Mouse (Mus musculus): Measurements from ENCODE around the gene Ppp1r3a. TPM values are rescaled to one million over a fixed set of nuclear protein-coding genes. Genes with fewer than 3 reads are reported as not detected.

The Ppp1r3a gene
- 0.02 TPM in 1 of 2 replicates, not detected in the other for polyA plus RNA-seq (2012; rRNA removed)

- Histone ChIP-seq H3K4me1 (ENCODE audit: control insufficient read depth, insufficient read depth, low read length) (no peaks in the 10 kb centered on the region), H3K27ac (ENCODE audit: insufficient read depth, low read length) (no peak within 1 kb of the TSS), H3K27me3 (ENCODE audit: control insufficient read depth, insufficient read depth, low read length) (no peaks in the 10 kb centered on the region), H3K4me3 (replicated peaks; ENCODE audit: insufficient read depth, low read depth, low read length) (no peak within 1 kb of the TSS)
- WGBS: 87% methylated on average over 7 of the region's 7 CpGs
- TF ChIP-seq POLR2A (IDR thresholded peaks at IDR 0.05; ENCODE audit: borderline replicate concordance, insufficient read depth, low read length) (no peak), CTCF (IDR thresholded peaks at IDR 0.05; ENCODE audit: borderline replicate concordance, insufficient read depth, low read depth, low read length) (no peak)
- DNase-seq: no peak
Measured at GRCm38 (mm10) chr6:14754901-14755591, at the start of gene Ppp1r3a. Gene Ppp1r3a, minus strand, starts transcription at chr6:14755274.

DNA sequence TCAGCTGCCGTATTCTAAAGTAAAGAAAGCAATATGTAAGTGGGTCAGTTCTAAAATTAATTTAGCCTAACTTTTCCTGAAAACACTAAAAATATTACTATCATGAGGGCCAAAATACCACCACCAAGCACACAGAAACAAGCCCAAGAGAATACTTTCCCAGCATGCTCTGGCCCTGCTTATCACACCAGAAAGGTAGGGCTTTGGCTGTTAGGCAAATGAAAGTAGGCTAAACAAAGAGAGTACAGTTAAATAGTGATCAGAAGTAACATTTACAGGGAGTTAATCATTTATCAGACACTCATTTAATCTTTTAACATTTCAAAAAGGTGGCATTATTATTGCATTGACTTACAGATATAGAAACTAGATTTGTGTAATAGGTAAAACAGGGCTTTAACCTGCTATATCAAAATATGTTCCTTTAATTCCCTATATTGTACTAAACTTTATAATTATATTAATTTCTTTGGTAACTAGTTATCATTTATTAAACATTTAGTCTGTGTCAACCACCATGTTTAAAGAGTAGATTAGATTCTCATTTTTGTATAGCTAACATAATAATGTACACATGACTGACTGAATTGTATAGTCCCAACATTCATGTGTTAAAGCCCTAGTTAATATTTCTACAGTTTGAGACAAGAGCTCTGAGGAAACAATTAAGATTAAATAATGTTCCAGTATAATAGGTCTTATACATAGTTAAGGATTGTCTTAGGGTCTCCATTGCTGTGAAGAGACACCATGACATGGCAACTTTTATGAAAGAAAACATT lies 32.3 kb upstream of the Ppp1r3a start:
- no peak for TF ChIP-seq CTCF (IDR thresholded peaks at IDR 0.05; ENCODE audit: borderline replicate concordance, insufficient read depth, low read depth, low read length)
- TF ChIP-seq POLR2A (IDR thresholded peaks at IDR 0.05; ENCODE audit: borderline replicate concordance, insufficient read depth, low read length): no peak
- H3K27me3 ChIP-seq (ENCODE audit: control insufficient read depth, insufficient read depth, low read length): no peaks in the 10 kb centered on the region
- DNase-seq: no peak
- 86% methylated on average over 1 of the region's 1 CpGs for WGBS
- H3K27ac ChIP-seq (ENCODE audit: insufficient read depth, low read length): no peak overlapping the region
- H3K4me1 ChIP-seq (ENCODE audit: control insufficient read depth, insufficient read depth, low read length): no peaks in the 10 kb centered on the region
- no peak overlapping the region for H3K4me3 ChIP-seq (replicated peaks; ENCODE audit: insufficient read depth, low read depth, low read length)

GRCm38 (mm10) chr6:14777920-14778319 lies 22.8 kb upstream of the Ppp1r3a start:
- DNase-seq: no peak
- WGBS: 90% methylated on average over 4 of the region's 4 CpGs
- Histone ChIP-seq H3K27ac (ENCODE audit: insufficient read depth, low read length) (no peak overlapping the region), H3K27me3 (ENCODE audit: control insufficient read depth, insufficient read depth, low read length) (no peaks in the 10 kb centered on the region), H3K4me3 (replicated peaks; ENCODE audit: insufficient read depth, low read depth, low read length) (no peak overlapping the region), H3K4me1 (ENCODE audit: control insufficient read depth, insufficient read depth, low read length) (no peaks in the 10 kb centered on the region)
- TF ChIP-seq CTCF (IDR thresholded peaks at IDR 0.05; ENCODE audit: borderline replicate concordance, insufficient read depth, low read depth, low read length): no peak
- TF ChIP-seq POLR2A (IDR thresholded peaks at IDR 0.05; ENCODE audit: borderline replicate concordance, insufficient read depth, low read length): no peak

- no peak for DNase-seq
- TF ChIP-seq POLR2A (IDR thresholded peaks at IDR 0.05; ENCODE audit: borderline replicate concordance, insufficient read depth, low read length) (no peak), CTCF (IDR thresholded peaks at IDR 0.05; ENCODE audit: borderline replicate concordance, insufficient read depth, low read depth, low read length) (no peak)
Measured at GRCm38 (mm10) chr6:14771717-14772116, 16.6 kb upstream of the Ppp1r3a start.

DNA sequence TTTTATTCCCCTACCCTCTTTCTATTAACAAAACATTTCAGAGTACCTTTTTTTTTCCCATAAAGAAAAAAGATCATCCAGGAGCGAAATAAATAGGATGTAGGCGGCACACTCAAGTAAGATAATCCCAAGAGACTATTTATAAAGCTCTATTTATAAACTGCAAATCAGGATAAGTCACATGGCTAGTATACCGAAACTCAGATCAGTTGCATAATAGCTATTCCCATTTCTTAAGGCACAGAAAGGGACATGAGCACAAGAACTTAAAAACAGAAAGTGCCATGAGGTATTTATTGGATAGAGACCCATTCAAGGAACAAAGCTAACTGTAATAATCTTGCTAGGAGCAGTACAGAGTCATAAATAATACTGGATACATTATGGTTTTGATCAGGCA lies 2.4 kb upstream of the Ppp1r3a start:
- DNase-seq: no peak
- Histone ChIP-seq H3K4me1 (ENCODE audit: control insufficient read depth, insufficient read depth, low read length) (no peaks in the 10 kb centered on the region), H3K27me3 (ENCODE audit: control insufficient read depth, insufficient read depth, low read length) (no peaks in the 10 kb centered on the region), H3K27ac (ENCODE audit: insufficient read depth, low read length) (no peak overlapping the region), H3K4me3 (replicated peaks; ENCODE audit: insufficient read depth, low read depth, low read length) (no peak overlapping the region)
- 80% methylated on average over 3 of the region's 3 CpGs for WGBS
- TF ChIP-seq CTCF (IDR thresholded peaks at IDR 0.05; ENCODE audit: borderline replicate concordance, insufficient read depth, low read depth, low read length) (no peak), POLR2A (IDR thresholded peaks at IDR 0.05; ENCODE audit: borderline replicate concordance, insufficient read depth, low read length) (no peak)

More at GRCm38 (mm10) chr6:14771717-14772116, 16.6 kb upstream of the Ppp1r3a start:
- no peaks in the 10 kb centered on the region for H3K4me1 ChIP-seq (ENCODE audit: control insufficient read depth, insufficient read depth, low read length)
- no peak overlapping the region for H3K27ac ChIP-seq (ENCODE audit: insufficient read depth, low read length)
- 73% methylated on average over 2 of the region's 2 CpGs for WGBS
- H3K4me3 ChIP-seq (replicated peaks; ENCODE audit: insufficient read depth, low read depth, low read length): no peak overlapping the region
- no peaks in the 10 kb centered on the region for H3K27me3 ChIP-seq (ENCODE audit: control insufficient read depth, insufficient read depth, low read length)

GRCm38 (mm10) chr6:14753512-14753911 lies 1.6 kb downstream of the Ppp1r3a start:
- no peak for DNase-seq
- H3K4me1 ChIP-seq (ENCODE audit: control insufficient read depth, insufficient read depth, low read length): no peaks in the 10 kb centered on the region
- 72% methylated on average over 4 of the region's 4 CpGs for WGBS
- no peak for TF ChIP-seq CTCF (IDR thresholded peaks at IDR 0.05; ENCODE audit: borderline replicate concordance, insufficient read depth, low read depth, low read length)
- no peak for TF ChIP-seq POLR2A (IDR thresholded peaks at IDR 0.05; ENCODE audit: borderline replicate concordance, insufficient read depth, low read length)
- H3K27me3 ChIP-seq (ENCODE audit: control insufficient read depth, insufficient read depth, low read length): no peaks in the 10 kb centered on the region
- no peak overlapping the region for H3K4me3 ChIP-seq (replicated peaks; ENCODE audit: insufficient read depth, low read depth, low read length)
- H3K27ac ChIP-seq (ENCODE audit: insufficient read depth, low read length): no peak overlapping the region

GRCm38 (mm10) chr6:14752211-14752610 lies 2.9 kb downstream of the Ppp1r3a start:
- H3K4me1 ChIP-seq (ENCODE audit: control insufficient read depth, insufficient read depth, low read length): no peaks in the 10 kb centered on the region
- no peak overlapping the region for H3K4me3 ChIP-seq (replicated peaks; ENCODE audit: insufficient read depth, low read depth, low read length)
- no peaks in the 10 kb centered on the region for H3K27me3 ChIP-seq (ENCODE audit: control insufficient read depth, insufficient read depth, low read length)
- H3K27ac ChIP-seq (ENCODE audit: insufficient read depth, low read length): no peak overlapping the region
- TF ChIP-seq CTCF (IDR thresholded peaks at IDR 0.05; ENCODE audit: borderline replicate concordance, insufficient read depth, low read depth, low read length) (no peak), POLR2A (IDR thresholded peaks at IDR 0.05; ENCODE audit: borderline replicate concordance, insufficient read depth, low read length) (no peak)
- DNase-seq: no peak
- 56% methylated on average over 1 of the region's 1 CpGs for WGBS

- Histone ChIP-seq H3K4me1 (ENCODE audit: control insufficient read depth, insufficient read depth, low read length) (no peaks in the 10 kb centered on the region), H3K27me3 (ENCODE audit: control insufficient read depth, insufficient read depth, low read length) (no peaks in the 10 kb centered on the region), H3K4me3 (replicated peaks; ENCODE audit: insufficient read depth, low read depth, low read length) (no peak overlapping the region), H3K27ac (ENCODE audit: insufficient read depth, low read length) (no peak overlapping the region)
- no peak for TF ChIP-seq CTCF (IDR thresholded peaks at IDR 0.05; ENCODE audit: borderline replicate concordance, insufficient read depth, low read depth, low read length)
- DNase-seq: no peak
- 46% methylated on average over 2 of the region's 2 CpGs for WGBS
Measured at GRCm38 (mm10) chr6:14747000-14747399, 8.1 kb downstream of the Ppp1r3a start.
